Mouse (Mus musculus) Patski (cell line): ENCODE results near the gene Akap8. TPM values are rescaled to one million over a fixed set of nuclear protein-coding genes. Genes with fewer than 3 reads are reported as not detected.

Experiments used
- ATAC-seq: fragments of 100-300 bp; one replicate; pipeline ENCODE4 v1.8.0; 2021
- CTCF ChIA-PET: fragments of 350-600 bp; sonication (Branson Sonifier 250); formaldehyde crosslinking; loops from one replicate; lab custom pipeline; 2022; ENCODE audit warnings: inconsistent platforms; lab: Charles Lee
- POLR2A ChIA-PET: fragments of 350-600 bp; sonication (Branson Sonifier 250); formaldehyde crosslinking; loops from one replicate; lab custom pipeline; 2022; ENCODE audit warnings: antibody characterized with exemption, inconsistent platforms; lab: Charles Lee
- DNase-seq: peaks from one replicate; pipeline ENCODE4 v3.0.0-alpha.2; 2011; ENCODE audit warnings: low read depth, low spot score
- H3K27me3 ChIP-seq: fragments of 371-371 bp; one replicate; pipeline ENCODE4 v1.5.1; 2021
- CTCF ChIP-seq: fragments of 100-300 bp; IDR thresholded peaks from one replicate; pipeline ENCODE4 v1.5.1; 2021
- in situ Hi-C: fragments of 300-500 bp; cut with MboI; formaldehyde crosslinking; loops from 3 replicates; pipeline ENCODE4 v1.11.1; 2018; ENCODE audit warnings: low pct_unique_long_range_greater_than_20kb, mixed read lengths
- polyA plus RNA-seq: library from polyadenylated mRNA; unstranded; gene quantifications from one replicate; pipeline ENCODE4 v1.2.3, GENCODE M21; 2021

The Akap8 gene
- polyA plus RNA-seq, 1 experiment from 2014 or later: 101 TPM

DNA sequence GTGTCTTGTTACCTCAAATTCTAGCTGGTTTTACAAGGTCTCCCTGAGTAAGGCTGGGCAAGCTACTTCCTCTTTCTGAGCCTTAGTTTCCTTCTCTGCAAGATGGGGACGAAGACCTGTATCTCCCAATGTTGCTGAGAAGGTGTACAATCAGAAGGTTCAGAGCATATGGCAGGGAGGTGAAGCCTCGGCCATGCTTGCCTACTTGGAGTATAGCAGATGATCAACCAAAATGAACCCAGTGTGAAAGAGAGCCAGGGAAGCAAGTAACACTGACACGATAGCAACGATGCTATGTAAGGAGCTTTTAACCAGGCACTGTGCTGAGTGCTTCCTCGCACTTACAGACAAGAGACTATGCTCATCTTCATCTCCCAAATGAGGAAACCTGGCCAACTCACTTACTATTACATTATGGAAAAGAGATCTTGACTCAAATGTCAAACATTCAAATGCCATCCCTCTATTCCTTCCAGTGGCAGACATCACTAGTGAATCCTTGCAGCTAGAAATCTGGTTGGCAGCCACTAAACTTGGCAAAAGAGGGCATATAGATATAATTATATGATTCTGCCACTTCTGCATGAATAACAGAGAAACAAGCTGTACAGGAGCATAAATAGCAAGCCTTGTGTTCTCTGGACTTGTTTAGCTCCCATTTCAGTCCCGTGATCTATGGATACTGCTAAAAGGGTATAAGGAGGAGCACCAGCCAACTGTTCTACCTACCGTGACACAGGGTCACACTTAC, 37.3 kb upstream of the Akap8 start:
- in situ Hi-C loops: no loop called here
- TF ChIP-seq CTCF: no peak
- ChIA-PET CTCF (no interaction called here), POLR2A (no interaction called here)
- ATAC-seq (no peak), DNase-seq (no peak)
- H3K27me3 ChIP-seq: no peaks in the 10 kb centered on the region

DNA sequence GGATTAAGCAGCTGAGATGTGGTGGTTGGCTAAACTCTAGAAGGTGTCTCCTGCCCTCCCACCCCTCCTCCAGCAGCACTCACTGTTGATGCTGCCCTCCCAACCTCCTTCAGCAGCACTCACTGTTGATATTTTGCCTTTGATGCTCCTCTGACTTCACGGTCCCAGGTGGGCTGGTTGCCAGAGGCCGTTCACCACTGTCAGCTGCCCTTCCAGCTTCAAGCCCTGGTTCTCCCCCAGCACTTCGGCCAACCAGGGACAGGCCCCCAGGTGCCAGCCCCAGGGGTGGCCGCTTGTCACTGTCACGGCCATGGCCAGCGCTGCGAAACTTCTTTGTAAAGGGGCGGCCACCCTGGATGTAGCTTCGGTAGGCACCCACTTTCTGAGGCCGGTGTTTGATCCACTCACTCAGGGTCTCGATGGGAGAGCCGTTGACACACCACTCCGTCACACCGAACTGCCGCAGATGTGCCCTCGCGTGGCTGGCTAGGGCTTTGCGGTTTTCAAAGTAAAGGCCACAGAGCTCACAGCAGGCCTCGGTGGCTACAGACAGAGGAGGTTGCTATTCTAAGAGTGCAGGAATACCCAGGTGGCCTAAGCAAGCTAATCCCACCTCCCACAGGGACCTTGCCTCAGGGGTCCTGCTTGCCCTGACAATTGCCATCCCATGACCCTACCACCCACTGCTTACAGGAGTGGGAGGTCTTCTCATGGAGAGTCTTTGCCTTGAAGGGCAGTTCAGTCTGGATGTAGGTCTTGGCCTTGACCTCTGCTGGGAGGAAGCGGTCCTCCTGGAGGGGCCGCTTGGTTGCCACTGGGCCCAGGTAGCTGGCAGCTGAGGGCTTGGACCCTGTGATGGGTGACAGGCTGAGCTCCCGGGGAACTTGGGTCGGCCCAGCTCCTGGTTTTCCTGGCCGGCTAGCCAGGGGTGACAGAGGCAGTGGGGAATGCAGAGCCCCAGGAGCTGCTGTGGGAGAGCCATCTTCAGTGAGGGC, 36.0 kb upstream of the Akap8 start:
- in situ Hi-C loops: no loop called here
- DNase-seq (no peak), ATAC-seq (no peak)
- no peak for TF ChIP-seq CTCF
- POLR2A ChIA-PET: interaction anchor here (0.7 to 1.5 kb wide), 2 partner anchors 25 to 132 kb away, joined by 3 to 5 read pairs; no protein-coding TSS in a partner anchor
- no peaks in the 10 kb centered on the region for H3K27me3 ChIP-seq
- CTCF ChIA-PET: no interaction called here

DNA sequence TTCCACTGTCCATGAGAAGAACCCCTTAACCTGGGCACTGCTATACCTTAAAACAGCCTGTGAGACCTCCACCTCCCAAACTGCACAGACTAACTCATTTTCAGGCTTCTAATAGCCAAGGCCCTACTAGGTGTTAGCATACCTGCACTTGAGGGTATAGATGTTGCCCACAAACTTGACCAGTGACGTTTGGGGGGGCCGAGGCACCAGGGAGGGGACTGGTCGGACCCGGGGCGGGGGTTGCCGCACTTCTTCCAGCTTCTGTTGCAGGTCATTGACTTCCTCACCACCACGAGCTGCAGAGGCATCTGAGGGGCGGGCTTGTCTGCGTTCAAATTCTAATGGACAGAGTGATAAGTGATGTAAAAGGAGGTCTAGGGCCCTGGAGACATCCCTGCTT, 35.2 kb upstream of the Akap8 start:
- no peak for TF ChIP-seq CTCF
- POLR2A ChIA-PET: interaction anchor here (1.5 kb wide), 1 partner anchor 26 kb away, joined by 5 read pairs; no protein-coding TSS in a partner anchor
- in situ Hi-C loops: no loop called here

DNA sequence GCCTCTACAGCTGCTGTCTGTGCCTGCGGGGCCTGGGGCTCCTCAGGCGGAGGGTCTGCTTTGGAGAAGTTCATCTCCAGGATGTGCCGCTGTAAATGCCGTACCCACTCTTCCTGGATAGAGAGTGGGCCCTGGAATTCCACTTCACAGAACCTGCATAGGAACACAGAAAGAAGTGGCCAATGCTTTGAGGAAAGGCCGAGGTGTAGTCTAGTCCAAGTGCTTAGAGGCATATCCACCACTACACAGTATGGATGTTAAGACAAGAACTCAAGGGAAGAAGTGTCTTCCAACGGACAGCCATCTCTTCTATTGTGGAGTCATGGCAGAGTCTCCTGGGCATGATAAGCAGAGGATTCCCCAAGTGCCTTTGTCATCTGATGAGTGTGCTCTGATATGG, 34.0 kb upstream of the Akap8 start:
- in situ Hi-C loops: no loop called here
- CTCF ChIA-PET: interaction anchor here (1.3 to 1.6 kb wide), 2 partner anchors 10 to 31 kb away, joined by 3 read pairs; no protein-coding TSS in a partner anchor
- TF ChIP-seq CTCF: no peak
- no peak for DNase-seq
- POLR2A ChIA-PET: no interaction called here
- no peak for ATAC-seq
- no peaks in the 10 kb centered on the region for H3K27me3 ChIP-seq

More for the DNA sequence above, 35.2 kb upstream of the Akap8 start:
- no peak for DNase-seq
- CTCF ChIA-PET: no interaction called here
- H3K27me3 ChIP-seq: no peaks in the 10 kb centered on the region
- no peak for ATAC-seq

DNA sequence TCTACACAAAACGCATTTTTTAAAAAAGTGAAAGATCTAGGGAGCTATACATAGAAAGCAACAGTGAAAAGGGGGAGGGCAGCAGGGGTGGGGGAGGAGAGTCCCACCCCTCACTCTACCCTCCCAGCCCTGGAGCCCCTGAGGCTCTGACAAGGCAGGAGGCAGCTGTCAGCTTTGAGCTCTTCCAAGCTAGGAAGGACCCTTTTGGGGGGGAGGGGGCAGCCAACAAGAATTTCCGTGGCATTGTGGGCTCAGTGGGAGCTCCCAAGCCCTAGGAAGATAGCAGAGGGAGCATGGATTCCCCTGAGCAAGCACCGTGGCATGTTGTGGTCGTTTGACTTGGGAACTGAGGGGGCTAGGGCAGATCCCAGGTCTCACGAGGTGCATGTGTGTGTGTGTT, 33.2 kb upstream of the Akap8 start:
- in situ Hi-C loops: no loop called here
- DNase-seq (no peak), ATAC-seq (no peak)
- CTCF ChIA-PET: interaction anchor here (1.0 to 1.7 kb wide), 3 partner anchors 11 to 33 kb away, joined by 3 read pairs; no protein-coding TSS in a partner anchor
- TF ChIP-seq CTCF: no peak
- POLR2A ChIA-PET: interaction anchor here (0.6 kb wide), 1 partner anchor 9 kb away, joined by 3 read pairs; no protein-coding TSS in a partner anchor
- H3K27me3 ChIP-seq: no peaks in the 10 kb centered on the region

DNA sequence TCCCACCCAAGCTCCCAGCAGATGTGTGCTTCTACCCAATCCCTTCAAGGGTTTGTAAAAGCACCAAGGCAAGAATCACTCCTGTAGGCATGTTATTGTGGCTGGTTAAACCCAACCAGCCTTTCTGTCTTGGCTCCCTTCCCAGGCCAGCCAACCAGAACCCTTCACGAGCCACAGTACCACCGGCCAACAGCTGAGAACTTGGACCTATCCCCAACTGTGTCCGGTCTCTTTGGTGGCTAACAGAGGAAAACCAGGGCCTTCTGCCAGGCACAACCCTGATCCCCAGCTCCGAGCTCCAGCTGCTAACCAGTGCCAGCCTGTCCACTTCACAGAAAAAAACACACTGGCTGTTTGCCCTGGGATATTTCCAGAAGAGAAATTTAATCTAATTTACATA, 32.7 kb upstream of the Akap8 start:
- H3K27me3 ChIP-seq: no peaks in the 10 kb centered on the region
- DNase-seq (peak; percentile 83), ATAC-seq (peak; percentile 78)
- in situ Hi-C loops: no loop called here
- CTCF ChIA-PET: interaction anchor here (1.0 to 1.7 kb wide), 3 partner anchors 11 to 34 kb away, joined by 3 read pairs; no protein-coding TSS in a partner anchor
- POLR2A ChIA-PET: interaction anchor here (0.6 kb wide), 1 partner anchor 10 kb away, joined by 3 read pairs; no protein-coding TSS in a partner anchor
- no peak for TF ChIP-seq CTCF

DNA sequence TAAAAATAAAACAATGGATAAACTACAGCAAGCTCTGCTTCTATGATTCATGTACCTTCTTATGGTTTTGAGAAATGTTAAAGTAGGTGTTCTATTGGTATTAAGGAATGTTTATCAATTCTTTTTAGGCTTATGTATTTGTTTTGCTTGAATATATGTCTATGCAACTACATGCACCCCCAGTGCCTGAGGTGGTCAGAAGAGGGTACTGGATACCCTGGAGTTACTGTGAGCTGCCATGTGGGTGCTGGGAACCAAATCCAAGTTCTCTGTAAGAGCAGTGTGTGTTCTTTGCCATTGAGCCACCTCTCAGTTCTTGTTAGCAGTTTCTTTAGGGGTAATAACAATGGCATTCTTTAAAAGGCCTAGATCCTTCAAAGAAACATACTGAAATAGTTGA, 30.7 kb upstream of the Akap8 start:
- DNase-seq: no peak
- no peaks in the 10 kb centered on the region for H3K27me3 ChIP-seq
- POLR2A ChIA-PET: no interaction called here
- CTCF ChIA-PET: interaction anchor here (1.0 to 2.3 kb wide), 2 partner anchors 32 to 35 kb away, joined by 4 to 9 read pairs; no protein-coding TSS in a partner anchor
- in situ Hi-C loops: no loop called here
- TF ChIP-seq CTCF: no peak
- ATAC-seq: no peak

DNA sequence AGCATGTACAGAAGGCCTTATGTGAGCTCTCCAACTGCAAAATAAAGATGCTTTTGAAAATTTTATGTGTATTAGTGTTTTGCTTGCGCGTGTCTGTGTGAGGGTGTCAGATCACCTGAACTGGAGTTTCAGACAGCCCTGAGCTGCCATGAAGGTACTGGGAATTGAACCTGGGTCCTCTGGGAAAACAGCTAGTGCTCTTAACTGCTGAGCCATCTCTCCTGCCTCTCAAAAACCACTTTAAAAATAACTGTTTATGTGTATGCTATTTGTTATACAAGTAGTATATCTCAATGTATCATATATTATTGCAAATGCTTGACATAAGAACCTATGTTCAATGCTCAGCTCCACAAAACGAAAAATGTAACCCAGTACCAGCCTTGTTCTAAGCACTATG, 30.2 kb upstream of the Akap8 start:
- H3K27me3 ChIP-seq: no peaks in the 10 kb centered on the region
- ATAC-seq (no peak), DNase-seq (no peak)
- in situ Hi-C loops: no loop called here
- no peak for TF ChIP-seq CTCF
- ChIA-PET POLR2A (no interaction called here), CTCF (interaction anchor here (1.0 to 2.3 kb wide), 3 partner anchors 10 to 36 kb away, joined by 4 to 9 read pairs (median 5); no protein-coding TSS in a partner anchor)

DNA sequence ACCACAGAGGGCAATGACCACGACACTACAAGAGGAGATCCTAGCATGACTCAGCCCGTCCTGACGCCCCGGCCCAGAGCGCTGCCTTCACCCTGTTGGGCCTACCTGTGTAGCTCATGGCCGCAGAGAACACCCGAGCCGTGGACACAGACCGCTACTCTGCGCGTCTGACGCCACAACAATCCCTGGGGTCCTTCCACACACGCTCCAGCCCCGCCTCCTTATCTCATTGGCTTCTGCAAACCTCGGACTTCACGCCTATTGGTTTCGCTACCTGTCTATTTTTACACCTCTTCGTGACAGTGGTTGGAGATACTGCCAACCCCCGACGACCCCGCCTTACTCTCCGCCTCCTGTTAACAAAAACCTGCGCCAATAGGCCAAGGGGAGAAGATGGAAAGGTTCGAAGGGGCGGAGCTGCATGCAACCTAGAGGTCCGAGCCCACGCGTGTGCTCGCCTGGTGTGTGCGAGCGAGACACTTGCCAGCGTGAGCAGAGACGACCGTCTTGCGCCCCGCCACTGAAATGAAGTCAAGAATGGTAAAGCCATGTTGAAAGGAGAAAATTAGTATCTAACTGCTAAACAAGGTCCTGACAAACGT, 29.4 kb upstream of the Akap8 start, which contains the start of gene Akap8l:
TSS of gene Akap8l (minus strand) at position 226 of the 602 bp plus-strand sequence.
- ATAC-seq (peak; percentile 89), DNase-seq (peak; percentile 86)
- no peaks in the 10 kb centered on the region for H3K27me3 ChIP-seq
- in situ Hi-C loops: no loop called here
- POLR2A ChIA-PET: interaction anchor here (0.7 to 1.2 kb wide), 3 partner anchors 26 to 82 kb away, joined by 3 to 4 read pairs (median 3); partner anchors contain the start of gene Wiz
- TF ChIP-seq CTCF: no peak
- CTCF ChIA-PET: interaction anchor here (1.0 to 2.3 kb wide), 4 partner anchors 11 to 37 kb away, joined by 4 to 9 read pairs (median 6); partner anchors contain the start of gene Akap8
